Mouse (Mus musculus): ENCODE results near the gene Zscan22.
"Not testable (repeated sequence)": the region's sequence is repeated elsewhere in the genome, so short reads cannot be mapped to it uniquely, and the experiment has no call there.

- TF ChIP-seq CTCF (IDR thresholded peaks at IDR 0.05; ENCODE audit: low read depth, low read length); POLR2A (IDR thresholded peaks at IDR 0.05; ENCODE audit: extremely low read depth, insufficient read depth, low read length): not testable (repeated sequence)
These were observed 17.1 kb upstream of the Zscan22 start for GRCm38 (mm10) chr7:12880497-12880896.

Measured in liver, adult 2 months (tissue).